Mouse (Mus musculus) right cerebral cortex, adult 2 months (tissue): ENCODE measurements around the gene 0610009B22Rik.

Experiments
- DNase-seq, 2 experiments: peaks; one replicate each; pipeline ENCODE4 v3.0.0; 2021 to 2022; ENCODE audit warnings: low spot score in 2 of 2

Gene 0610009B22Rik

DNA sequence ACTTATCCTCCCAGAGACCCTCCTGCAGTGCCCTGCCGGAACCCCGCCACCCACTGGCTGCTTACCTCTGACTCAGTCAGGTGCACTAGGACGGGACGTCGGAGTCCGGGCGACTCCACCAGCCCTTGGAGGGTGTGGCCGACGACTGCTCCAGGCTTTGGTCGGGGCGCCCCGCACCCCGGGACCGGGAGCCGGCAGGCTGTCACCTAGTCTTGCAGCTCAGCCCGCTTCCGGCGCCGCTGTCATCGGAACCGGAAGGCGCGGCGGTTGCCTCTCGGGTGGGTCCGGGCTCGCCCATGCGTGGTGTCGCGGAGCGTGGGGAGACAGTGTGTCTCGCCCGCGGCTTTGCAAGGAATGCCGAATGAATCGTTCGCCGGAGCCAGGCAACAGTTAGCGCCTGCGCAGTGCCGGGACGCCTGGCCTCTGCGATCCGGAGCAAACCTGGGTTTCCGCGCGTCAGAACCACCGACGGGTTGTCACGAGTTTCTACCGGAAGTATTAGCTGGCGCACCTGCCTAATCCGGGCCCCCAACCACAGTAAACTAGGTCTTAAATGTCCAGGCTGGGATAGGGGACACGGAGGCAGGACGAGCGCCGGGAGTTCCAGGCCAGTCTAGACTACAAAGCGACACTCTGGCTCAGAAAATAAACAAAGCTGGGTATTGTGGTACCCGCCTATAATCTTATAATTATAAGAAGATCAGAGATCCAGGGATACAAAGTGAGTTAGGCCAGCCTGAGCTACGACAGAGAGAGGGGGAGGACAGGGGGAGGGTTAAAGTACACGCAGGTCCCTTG, 53.0 kb downstream of the 0610009B22Rik start, which contains the start of gene Rmnd5b:
TSS of gene Rmnd5b (minus strand) at position 372 of the 798 bp plus-strand sequence.
- DNase-seq = peak; percentile 95 to 97
